ENCODE assay signal across 12 mouse cellular contexts in genomic region chr17:74781911-74782310, GRCm38 (mm10).
"Had no signal": no experiment of that assay in that cellular context is flagged by ENCODE, and none has a peak within 500 bp of the region (broad histone marks: within the 10 kb centered on the region; RNA-seq: fewer than 3 reads in every experiment).

No protein-coding gene starts in this region.

- DNase-seq: gastrocnemius, postnatal 14 days; gastrocnemius, postnatal 36 days; heart, adult 18-20 months; heart, postnatal 14 days; heart, postnatal 36 days; kidney, adult 18-20 months; kidney, adult 8-10 months; kidney, postnatal 10 days; kidney, postnatal 25 days; kidney, postnatal 4 days; liver; liver, embryonic 13.5 days had no signal
